Mouse (Mus musculus) layer of hippocampus, adult 6 months (tissue): ENCODE data around the gene Mtmr12. TPM values are rescaled to one million over a fixed set of nuclear protein-coding genes. Genes with fewer than 3 reads are reported as not detected.

Experiments
- long read RNA-seq, 2 experiments: library from polyadenylated mRNA; unstranded; transcript quantifications; one replicate each; pipeline ENCODE4 v2.0.0; 2019 to 2020
- microRNA-seq: library from miRNA; unstranded; fragments of <30 nt; microRNA quantifications from one replicate; pipeline ENCODE4 v1.2.0, GENCODE M21; 2020
- polyA plus RNA-seq: library from polyadenylated mRNA; unstranded; fragments of <200 nt; fragmentation: Nextera tagmentation; gene quantifications from 2 replicates; pipeline ENCODE4 v1.2.3, GENCODE M21; 2021

The Mtmr12 gene
- polyA plus RNA-seq, result 14.7 and 15.6 TPM in 2 replicates
- long read RNA-seq, experiment 1, full-length matches to known transcripts, result 16 of 35 reads
- long read RNA-seq, experiment 1, partial matches to known transcripts, result 16 of 35 reads
- long read RNA-seq, experiment 1, other reads (novel, unspliced or antisense), result 3 of 35 reads
- long read RNA-seq, experiment 2, full-length matches to known transcripts, result 145 of 178 reads
- long read RNA-seq, experiment 2, partial matches to known transcripts, result 17 of 178 reads
- long read RNA-seq, experiment 2, other reads (novel, unspliced or antisense), result 16 of 178 reads

DNA sequence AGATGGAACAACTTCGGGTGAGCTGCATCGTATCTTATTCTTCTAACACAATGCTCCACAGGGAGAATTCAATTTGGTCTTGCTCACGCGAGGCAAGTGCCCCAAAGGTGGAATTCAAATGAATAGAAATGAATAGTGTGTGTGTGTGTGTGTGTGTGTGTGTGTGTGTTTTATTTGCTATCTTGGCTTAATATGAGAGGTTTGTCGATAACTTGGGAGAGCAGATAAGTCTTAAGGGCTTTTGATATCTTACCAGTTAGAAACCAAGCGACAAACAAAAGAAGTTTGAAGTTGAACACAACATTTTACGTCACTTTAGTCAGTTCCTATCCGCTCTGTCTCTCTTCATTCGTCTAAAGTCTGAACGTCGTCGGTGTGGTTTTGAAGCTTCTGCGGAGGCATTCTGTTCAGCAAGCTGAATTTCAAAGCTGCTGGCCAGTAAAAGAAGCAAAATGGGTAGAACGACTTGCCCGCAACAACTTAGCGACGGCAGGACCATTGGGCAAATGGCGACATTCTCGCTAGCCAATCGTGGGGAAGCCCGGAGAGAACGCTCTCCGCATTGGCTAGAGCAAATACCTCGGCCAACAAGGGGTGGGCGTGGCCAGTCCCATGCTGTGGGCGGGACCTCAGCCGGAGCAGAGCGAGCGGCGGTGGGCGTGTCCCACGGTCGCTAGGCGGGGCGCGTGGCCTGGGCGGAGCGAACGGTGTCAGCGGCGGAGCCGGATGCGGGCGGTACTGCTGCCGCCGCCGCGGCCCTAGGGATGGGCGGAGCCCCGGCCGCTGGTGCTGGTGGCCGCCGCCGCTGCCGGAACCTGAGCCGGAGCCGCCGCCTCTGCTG, at the start of gene Mtmr12:
Gene Mtmr12, plus strand, starts transcription at position 710 of the 841 bp plus-strand sequence.

DNA sequence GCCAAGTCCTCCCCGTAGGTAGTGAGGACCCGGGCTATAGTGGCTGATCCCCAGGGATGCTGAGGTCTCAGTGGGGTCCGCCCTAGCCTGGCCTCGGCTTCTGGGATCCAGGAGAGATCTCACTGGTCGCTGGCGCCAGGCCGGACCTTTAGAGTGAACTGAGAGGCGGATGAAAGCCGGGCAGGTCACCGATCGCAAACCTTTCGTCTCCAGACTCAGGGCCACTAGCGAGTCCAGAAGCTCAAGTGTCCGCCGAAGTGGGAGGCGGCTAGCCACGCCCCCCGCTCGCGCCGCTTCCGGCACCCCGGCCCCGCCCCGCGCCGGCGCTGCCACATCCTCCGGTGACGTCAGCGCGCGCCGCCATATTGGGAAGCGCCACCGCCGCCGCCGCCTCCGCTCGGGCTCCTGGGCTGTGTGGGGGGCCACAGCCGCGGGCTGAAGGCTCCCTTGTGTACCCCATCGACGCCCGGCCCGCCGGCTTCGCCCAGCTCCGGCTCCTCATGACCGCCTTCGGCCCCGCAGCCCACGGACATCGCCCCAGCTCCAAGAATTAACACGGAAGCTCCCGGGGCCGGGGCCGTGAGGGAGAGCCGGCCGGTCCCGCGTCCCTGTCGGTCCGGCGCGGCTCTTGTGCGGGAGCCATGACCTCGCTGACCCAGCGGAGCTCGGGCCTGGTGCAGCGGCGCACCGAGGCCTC, 116.4 kb downstream of the Mtmr12 start, which contains the start of gene Golph3:
Gene Golph3, plus strand, starts transcription at position 360 of the 697 bp plus-strand sequence.

DNA sequence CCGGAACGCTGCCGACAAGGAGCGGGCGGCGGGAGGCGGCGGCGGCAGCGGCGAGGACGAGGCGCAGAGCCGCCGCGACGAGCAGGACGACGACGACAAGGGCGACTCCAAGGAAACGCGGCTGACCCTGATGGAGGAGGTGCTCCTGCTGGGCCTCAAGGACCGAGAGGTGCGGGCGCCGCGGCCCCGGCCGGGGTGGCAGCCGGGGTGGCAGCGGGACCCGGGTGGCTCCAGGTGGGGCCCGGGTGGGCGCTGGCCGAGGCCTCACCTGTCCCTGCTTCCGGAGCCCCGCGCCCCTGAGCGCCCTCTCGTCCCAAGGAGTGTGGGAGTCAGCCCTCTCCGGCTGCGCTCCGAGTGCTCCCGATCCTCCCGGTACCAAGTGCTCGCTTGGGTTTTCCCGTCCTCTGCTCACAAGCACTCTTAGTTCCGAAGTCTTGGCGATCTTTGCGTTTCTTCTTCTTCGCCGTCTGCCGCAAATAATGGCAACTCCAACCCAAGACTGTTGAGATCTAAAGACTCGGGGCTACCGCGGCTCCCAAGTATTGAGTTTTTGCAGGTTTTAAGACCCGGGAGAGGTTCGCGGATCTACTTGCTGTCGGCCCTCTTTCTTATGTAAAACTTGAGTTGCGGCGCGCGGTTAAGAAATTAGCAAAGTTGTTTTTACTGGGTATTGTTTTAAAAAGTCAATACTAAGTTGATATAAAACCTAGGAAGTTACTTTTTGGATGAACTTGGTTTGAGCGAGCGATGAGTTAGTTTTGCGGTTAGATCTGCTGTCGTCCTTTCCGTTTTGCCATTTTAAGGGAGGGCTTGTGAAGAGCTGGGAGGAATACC, 117.2 kb downstream of the Mtmr12 start, which contains the start of gene 1810049J17Rik:
Gene 1810049J17Rik, minus strand, starts transcription at position 112 of the 834 bp plus-strand sequence.

Small RNA genes lying within 50 kb of the gene (microRNA-seq; reads per million reads assigned to microRNA genes)
- not detected for gene Mir1898

Other genes starting within 250 kb of the Mtmr12 start
- gene Sub1, start 208.0 kb upstream of the Mtmr12 start, polyA plus RNA-seq, result 274 and 330 TPM in 2 replicates
- gene Zfr, start 87.2 kb upstream of the Mtmr12 start, polyA plus RNA-seq, result 203 and 220 TPM in 2 replicates
- 26.1 and 26.7 TPM in 2 replicates for gene Golph3, start 116.4 kb downstream of the Mtmr12 start, polyA plus RNA-seq
- gene 1810049J17Rik, start 116.9 kb downstream of the Mtmr12 start, polyA plus RNA-seq, result 0.67 and 2.1 TPM in 2 replicates